Mouse (Mus musculus) brown adipose tissue, adult 24 weeks (tissue): Measurements from ENCODE around the gene Pgm5. TPM values are rescaled to one million over a fixed set of nuclear protein-coding genes. Genes with fewer than 3 reads are reported as not detected.
A peak's percentile ranks its signal among the peaks of the same experiment; 100 is the strongest.

Source experiments
- H3K27ac ChIP-seq: fragments of 200-500 bp; replicated peaks from 2 replicates; pipeline ENCODE4 v1.5.1; 2012; ENCODE audit warnings: low read depth, mild to moderate bottlenecking, low read length
- H3K4me1 ChIP-seq: fragments of 200-500 bp; 2 replicates; pipeline ENCODE4 v1.6.1; 2012; ENCODE audit warnings: low read length, mixed read lengths; ENCODE audit not compliant: control insufficient read depth, insufficient read depth, insufficient read length
- H3K4me3 ChIP-seq: fragments of 200-500 bp; 2 replicates; pipeline ENCODE4 v1.5.1; 2012; ENCODE audit warnings: low read depth, mild to moderate bottlenecking, low read length, moderate library complexity; ENCODE audit not compliant: insufficient read depth
- polyA plus RNA-seq: library from polyadenylated mRNA; stranded (reverse); fragments of >200 nt; gene quantifications from 2 replicates; pipeline ENCODE4 v1.2.4, GENCODE M21; 2012; ENCODE audit not compliant: missing spikeins, insufficient read depth, insufficient read length

Pgm5 gene
- polyA plus RNA-seq, 1 experiment, result 1.6 TPM

GRCm38 (mm10) chr19:24812861-24813293 is 48.8 kb downstream of the Pgm5 start:
- H3K4me1 ChIP-seq, result no peaks in the 10 kb centered on the region
- no peak overlapping the region for H3K4me3 ChIP-seq
- H3K27ac ChIP-seq, result no peak overlapping the region

- no peak overlapping the region for H3K4me3 ChIP-seq
- no peak overlapping the region for H3K27ac ChIP-seq
- no peaks in the 10 kb centered on the region for H3K4me1 ChIP-seq
Measured at GRCm38 (mm10) chr19:24812106-24812810, 49.4 kb downstream of the Pgm5 start.

GRCm38 (mm10) chr19:24811451-24811850 is 50.2 kb downstream of the Pgm5 start:
- Histone ChIP-seq H3K4me3 (no peak overlapping the region), H3K4me1 (no peaks in the 10 kb centered on the region), H3K27ac (no peak overlapping the region)

- no peaks in the 10 kb centered on the region for H3K4me1 ChIP-seq
- no peak overlapping the region for H3K27ac ChIP-seq
- no peak overlapping the region for H3K4me3 ChIP-seq
Measured at GRCm38 (mm10) chr19:24806013-24806412, 55.6 kb downstream of the Pgm5 start.

- Histone ChIP-seq H3K27ac (peak overlapping the region; percentile 37), H3K4me1 (peaks cover 10% of the 10 kb centered on the region; the same call in 1 of the 2 replicates)
Measured at GRCm38 (mm10) chr19:24797606-24798005, 64.0 kb downstream of the Pgm5 start.

GRCm38 (mm10) chr19:24794350-24794749 is 67.3 kb downstream of the Pgm5 start:
- Histone ChIP-seq H3K4me3 (no peak overlapping the region), H3K27ac (no peak overlapping the region), H3K4me1 (peaks cover 10% of the 10 kb centered on the region; the same call in 1 of the 2 replicates)

More at GRCm38 (mm10) chr19:24797606-24798005, 64.0 kb downstream of the Pgm5 start:
- H3K4me3 ChIP-seq, result no peak overlapping the region

GRCm38 (mm10) chr19:24793545-24794139 is 68.0 kb downstream of the Pgm5 start:
- Histone ChIP-seq H3K27ac (no peak overlapping the region), H3K4me3 (no peak overlapping the region), H3K4me1 (peaks cover 10% of the 10 kb centered on the region; the same call in 1 of the 2 replicates)

- Histone ChIP-seq H3K4me3 (no peak overlapping the region), H3K4me1 (0 out of 2 replicates have a peak, but pooled peaks cover 8% of the 10 kb centered on the region), H3K27ac (no peak overlapping the region)
Measured at GRCm38 (mm10) chr19:24792876-24793275, 68.8 kb downstream of the Pgm5 start.

- H3K27ac ChIP-seq, result no peak overlapping the region
- no peak overlapping the region for H3K4me3 ChIP-seq
- peaks cover 2% of the 10 kb centered on the region; the same call in 1 of the 2 replicates for H3K4me1 ChIP-seq
Measured at GRCm38 (mm10) chr19:24785898-24786297, 75.8 kb downstream of the Pgm5 start.

GRCm38 (mm10) chr19:24785056-24785675 is 76.5 kb downstream of the Pgm5 start:
- H3K4me1 ChIP-seq, result peaks cover 3% of the 10 kb centered on the region; the same call in 1 of the 2 replicates
- no peak overlapping the region for H3K27ac ChIP-seq
- H3K4me3 ChIP-seq, result no peak overlapping the region

- Histone ChIP-seq H3K27ac (no peak overlapping the region), H3K4me1 (peaks cover 3% of the 10 kb centered on the region; the same call in 1 of the 2 replicates), H3K4me3 (no peak overlapping the region)
Measured at GRCm38 (mm10) chr19:24783736-24784135, 77.9 kb downstream of the Pgm5 start.

GRCm38 (mm10) chr19:24779996-24780395 is 81.7 kb downstream of the Pgm5 start:
- no peak overlapping the region for H3K27ac ChIP-seq
- peaks cover 3% of the 10 kb centered on the region; the same call in 1 of the 2 replicates for H3K4me1 ChIP-seq
- H3K4me3 ChIP-seq, result no peak overlapping the region

GRCm38 (mm10) chr19:24770345-24770744 is 91.3 kb downstream of the Pgm5 start:
- H3K27ac ChIP-seq, result no peak overlapping the region
- H3K4me1 ChIP-seq, result no peaks in the 10 kb centered on the region
- no peak overlapping the region for H3K4me3 ChIP-seq

- Histone ChIP-seq H3K27ac (no peak overlapping the region), H3K4me1 (no peaks in the 10 kb centered on the region)
Measured at GRCm38 (mm10) chr19:24767401-24767800, 94.3 kb downstream of the Pgm5 start.

GRCm38 (mm10) chr19:24762473-24763149 is 99.0 kb downstream of the Pgm5 start:
- H3K4me1 ChIP-seq, result no peaks in the 10 kb centered on the region
- no peak overlapping the region for H3K4me3 ChIP-seq
- no peak overlapping the region for H3K27ac ChIP-seq

More at GRCm38 (mm10) chr19:24767401-24767800, 94.3 kb downstream of the Pgm5 start:
- no peak overlapping the region for H3K4me3 ChIP-seq
